Mouse (Mus musculus) embryonic facial prominence, embryonic 13.5 days (tissue): ENCODE measurements at regions not wholly inside any gene's neighbourhood (a gene's known extent, or its start where the extent isn't known, plus 50 kb on each side); places are given as distances from the start of the nearest gene placed in this dataset.

Source experiments
- ATAC-seq: fragments of 200-750 bp; cut with Nextera tagmentation; 2 replicates; pipeline ENCODE4 v1.8.0; 2017; ENCODE audit warnings: low read depth; ENCODE audit not compliant: insufficient number of reproducible peaks, insufficient read depth, low FRiP score, low TSS enrichment
- H3K27ac ChIP-seq: fragments of 300-500 bp; sonication (generic); 2 replicates; pipeline ENCODE4 v1.5.1; 2015; ENCODE audit warnings: moderate library complexity, mild to moderate bottlenecking, inconsistent platforms
- H3K27me3 ChIP-seq: fragments of 300-500 bp; sonication (generic); 2 replicates; pipeline ENCODE4 v1.6.1; 2015; ENCODE audit warnings: mild to moderate bottlenecking, inconsistent platforms
- H3K36me3 ChIP-seq: fragments of 300-500 bp; sonication (generic); 2 replicates; pipeline ENCODE4 v1.6.1; 2015; ENCODE audit warnings: mild to moderate bottlenecking, inconsistent platforms
- H3K4me1 ChIP-seq: fragments of 300-500 bp; sonication (generic); 2 replicates; pipeline ENCODE4 v1.6.1; 2015; ENCODE audit warnings: inconsistent platforms
- H3K4me2 ChIP-seq: fragments of 300-500 bp; sonication (generic); 2 replicates; pipeline ENCODE4 v1.6.1; 2015; ENCODE audit warnings: moderate library complexity, mild to moderate bottlenecking, inconsistent platforms
- H3K4me3 ChIP-seq: fragments of 300-500 bp; sonication (generic); 2 replicates; pipeline ENCODE4 v1.5.1; 2015; ENCODE audit warnings: mild to moderate bottlenecking, inconsistent platforms
- H3K9ac ChIP-seq: fragments of 300-500 bp; sonication (generic); 2 replicates; pipeline ENCODE4 v1.6.1; 2015; ENCODE audit warnings: mild to moderate bottlenecking, inconsistent platforms
- H3K9me3 ChIP-seq: fragments of 300-500 bp; sonication (generic); 2 replicates; pipeline ENCODE4 v1.6.1; 2016; ENCODE audit warnings: inconsistent platforms
- WGBS: fragments of 180-500 bp; shearing (Covaris S2); methylation state at CpG from one replicate; pipeline ENCODE4 v1.1.7; 2015; ENCODE audit warnings: mixed read lengths; 5-methylcytosine and 5-hydroxymethylcytosine counted together

DNA sequence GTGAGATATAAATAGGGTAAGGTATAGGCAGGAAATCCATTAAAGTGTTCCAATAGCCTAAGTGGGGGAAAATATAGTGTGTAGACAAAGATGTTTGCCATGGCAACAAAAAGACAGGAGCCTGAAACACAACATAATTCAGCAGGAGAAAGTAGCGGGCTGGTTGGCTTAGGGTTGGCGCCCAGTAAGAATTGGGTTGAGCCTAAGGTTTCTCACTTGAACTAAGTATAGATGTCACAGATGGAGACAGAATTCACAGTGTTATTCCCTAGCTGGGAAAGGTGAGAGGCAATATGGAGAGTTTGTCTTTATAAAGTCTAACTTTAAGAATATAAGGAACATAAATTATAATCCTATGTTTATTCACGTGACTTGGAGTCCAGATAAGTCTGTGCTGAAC, 64.8 kb upstream of the Ogfrl1 start:
- no peak overlapping the region for H3K4me3 ChIP-seq
- H3K27ac ChIP-seq = no peak overlapping the region
- H3K36me3 ChIP-seq = no peaks in the 10 kb centered on the region
- H3K4me2 ChIP-seq = no peak overlapping the region
- no peaks in the 10 kb centered on the region for H3K9me3 ChIP-seq
- H3K4me1 ChIP-seq = no peaks in the 10 kb centered on the region
- no peak overlapping the region for H3K9ac ChIP-seq
- H3K27me3 ChIP-seq = no peaks in the 10 kb centered on the region
- no peak for ATAC-seq
- 92% methylated on average over 3 of the region's 3 CpGs for WGBS

DNA sequence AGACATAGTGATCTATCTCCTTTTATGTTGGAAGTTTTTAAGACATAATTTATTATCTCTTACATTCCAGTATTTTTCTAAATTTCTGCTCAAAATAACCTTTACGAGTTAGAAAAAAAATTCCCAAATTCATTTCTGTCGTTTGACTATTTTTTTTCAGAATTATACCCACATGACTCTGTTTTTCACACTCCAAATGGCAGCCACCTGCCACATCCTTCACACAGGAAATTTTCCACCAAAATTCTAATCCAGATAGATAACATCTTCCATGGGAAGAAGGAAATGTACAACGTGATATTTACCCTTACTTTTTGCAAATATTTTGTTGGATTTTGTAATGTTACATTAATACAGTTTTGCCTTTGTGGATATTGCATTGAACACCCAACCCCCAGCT, 66.5 kb upstream of the Ogfrl1 start:
- no peak overlapping the region for H3K4me3 ChIP-seq
- H3K27me3 ChIP-seq = no peaks in the 10 kb centered on the region
- no peak overlapping the region for H3K27ac ChIP-seq
- H3K4me1 ChIP-seq = no peaks in the 10 kb centered on the region
- no peak overlapping the region for H3K9ac ChIP-seq
- H3K36me3 ChIP-seq = no peaks in the 10 kb centered on the region
- ATAC-seq = no peak
- no peak overlapping the region for H3K4me2 ChIP-seq
- WGBS = 69% methylated on average over 3 of the region's 3 CpGs
- no peaks in the 10 kb centered on the region for H3K9me3 ChIP-seq

DNA sequence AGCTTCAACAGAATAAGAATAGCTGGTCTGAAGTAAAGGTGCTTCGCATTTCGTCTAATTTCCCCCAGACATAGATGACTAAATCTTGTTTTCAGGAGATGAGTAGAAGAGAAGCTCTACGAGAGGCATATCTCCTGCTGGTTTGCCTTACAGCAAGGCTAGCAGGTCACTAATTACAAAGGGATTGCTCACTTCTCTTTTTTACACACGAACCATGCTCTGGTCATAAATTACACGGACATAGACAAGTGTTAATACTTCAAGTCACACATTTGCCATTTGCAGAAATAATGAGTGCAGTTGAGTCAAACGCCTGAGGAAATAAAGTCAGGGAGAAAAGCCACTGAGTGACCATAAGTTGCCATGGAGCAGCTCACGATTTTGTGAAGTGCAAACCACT, 68.8 kb upstream of the Ogfrl1 start:
- 77% methylated on average over 7 of the region's 7 CpGs for WGBS
- H3K27me3 ChIP-seq = no peaks in the 10 kb centered on the region
- H3K4me1 ChIP-seq = no peaks in the 10 kb centered on the region
- no peak overlapping the region for H3K4me3 ChIP-seq
- H3K27ac ChIP-seq = no peak overlapping the region
- H3K36me3 ChIP-seq = no peaks in the 10 kb centered on the region
- no peak overlapping the region for H3K9ac ChIP-seq
- H3K4me2 ChIP-seq = no peak overlapping the region
- H3K9me3 ChIP-seq = no peaks in the 10 kb centered on the region
- ATAC-seq = no peak

DNA sequence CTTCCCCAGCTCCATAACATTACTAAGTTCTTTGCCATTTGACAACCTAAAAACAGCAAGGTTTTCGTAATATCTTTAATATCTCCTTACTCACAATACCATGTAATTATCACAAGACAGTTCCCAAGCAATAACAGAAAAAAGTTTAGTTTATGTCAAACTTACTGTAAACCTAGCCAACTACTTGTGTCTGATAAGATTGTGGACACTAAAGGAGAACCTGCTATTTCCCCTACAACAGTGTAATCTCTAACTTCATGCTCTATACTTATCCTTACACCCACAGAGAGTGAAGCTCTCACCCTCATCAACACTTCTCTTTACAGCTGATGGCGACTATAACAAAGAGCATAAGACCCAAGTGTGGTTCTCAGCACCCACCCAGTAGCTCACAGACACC, 69.8 kb upstream of the Ogfrl1 start:
- H3K27me3 ChIP-seq = no peaks in the 10 kb centered on the region
- no peaks in the 10 kb centered on the region for H3K4me1 ChIP-seq
- no peak overlapping the region for H3K9ac ChIP-seq
- no peaks in the 10 kb centered on the region for H3K36me3 ChIP-seq
- 77% methylated on average over 2 of the region's 2 CpGs for WGBS
- H3K4me3 ChIP-seq = no peak overlapping the region
- H3K27ac ChIP-seq = no peak overlapping the region
- H3K4me2 ChIP-seq = no peak overlapping the region
- no peak for ATAC-seq
- no peaks in the 10 kb centered on the region for H3K9me3 ChIP-seq

DNA sequence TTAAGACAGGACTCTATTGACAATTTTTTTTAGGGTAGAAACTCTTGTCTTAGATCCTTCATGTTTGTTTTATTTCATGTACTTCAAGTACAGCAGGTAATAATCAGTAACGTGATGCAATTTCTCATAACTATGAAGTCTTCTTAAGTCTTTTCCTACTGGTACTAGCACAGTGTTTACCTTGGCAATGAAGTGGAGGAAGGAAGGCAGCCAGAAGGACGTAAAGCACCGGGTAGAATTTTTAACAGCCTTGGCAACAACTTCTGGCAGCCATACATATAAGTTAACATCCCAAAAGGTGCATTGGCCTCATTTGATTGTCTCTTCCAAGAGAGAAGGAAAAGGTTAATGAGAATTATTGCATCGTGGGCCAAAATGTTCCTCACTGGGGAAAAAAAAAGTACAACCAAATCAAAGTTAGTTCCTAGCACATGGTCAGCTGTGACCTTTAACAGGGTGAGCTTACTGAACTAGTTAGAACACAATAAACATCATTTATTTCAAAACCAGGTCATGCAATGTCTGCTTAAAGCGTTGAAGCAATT, 83.3 kb upstream of the Ogfrl1 start:
- no peak overlapping the region for H3K9ac ChIP-seq
- H3K27ac ChIP-seq = no peak overlapping the region
- H3K9me3 ChIP-seq = no peaks in the 10 kb centered on the region
- WGBS = 78% methylated on average over 5 of the region's 5 CpGs
- H3K36me3 ChIP-seq = no peaks in the 10 kb centered on the region
- no peak for ATAC-seq
- H3K4me3 ChIP-seq = no peak overlapping the region
- H3K27me3 ChIP-seq = no peaks in the 10 kb centered on the region
- H3K4me2 ChIP-seq = no peak overlapping the region
- no peaks in the 10 kb centered on the region for H3K4me1 ChIP-seq

DNA sequence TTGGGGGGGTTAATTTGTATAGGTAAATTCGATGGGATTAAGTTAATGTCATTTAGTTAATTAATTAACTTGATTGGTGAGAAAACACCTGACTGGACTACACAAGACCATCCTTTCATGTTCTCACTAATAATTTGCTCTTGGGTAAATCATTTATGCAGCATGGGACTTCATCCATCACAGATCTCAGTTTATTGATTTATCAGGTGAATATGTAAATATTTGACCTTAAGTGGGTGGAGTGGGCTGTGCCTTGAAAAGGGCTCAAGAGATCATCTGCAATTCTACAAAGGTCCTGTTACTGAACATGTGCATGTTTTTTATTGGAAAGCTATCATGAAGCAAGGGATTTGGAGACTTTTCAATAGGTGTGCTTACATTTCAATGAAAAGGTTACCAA, 87.0 kb upstream of the Ogfrl1 start:
- H3K4me3 ChIP-seq = no peak overlapping the region
- H3K9me3 ChIP-seq = no peaks in the 10 kb centered on the region
- no peak overlapping the region for H3K9ac ChIP-seq
- WGBS = 43% methylated on average over 1 of the region's 1 CpGs
- no peaks in the 10 kb centered on the region for H3K4me1 ChIP-seq
- no peaks in the 10 kb centered on the region for H3K27me3 ChIP-seq
- no peak overlapping the region for H3K4me2 ChIP-seq
- ATAC-seq = no peak
- H3K36me3 ChIP-seq = no peaks in the 10 kb centered on the region
- no peak overlapping the region for H3K27ac ChIP-seq

DNA sequence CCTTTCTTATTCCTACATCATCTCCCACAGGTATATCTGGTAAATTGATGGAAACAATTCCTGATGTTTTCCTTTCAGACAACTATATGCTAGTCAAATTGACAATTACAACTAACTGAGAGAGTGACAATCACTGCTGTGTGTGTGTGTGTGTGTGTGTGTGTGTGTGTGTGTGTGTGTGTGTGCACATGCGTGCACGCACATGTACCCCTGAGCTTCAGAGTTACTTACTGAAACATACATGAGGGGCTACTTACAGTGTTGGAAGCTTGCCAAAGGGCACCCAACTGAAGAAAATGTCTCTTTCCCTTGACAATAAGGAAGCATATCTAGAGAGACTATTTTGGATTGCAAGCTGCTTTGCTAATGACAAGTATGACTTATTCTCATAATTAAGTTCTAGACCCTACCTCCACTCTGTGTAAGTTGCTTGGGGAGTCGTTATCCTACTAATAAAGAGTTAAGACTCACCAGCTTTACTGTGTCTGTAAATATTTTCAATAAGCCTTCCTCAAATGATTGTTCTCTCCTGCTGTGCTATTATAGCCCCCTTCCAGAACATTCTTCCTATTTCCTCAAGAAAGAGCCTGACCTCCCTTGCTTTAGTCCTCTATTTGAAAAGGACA, 87.7 kb upstream of the Ogfrl1 start:
- WGBS = 94% methylated on average over 3 of the region's 3 CpGs
- Histone ChIP-seq H3K9ac (no peak overlapping the region), H3K4me1 (no peaks in the 10 kb centered on the region; the same call in 1 of the 2 replicates), H3K4me3 (no peak overlapping the region), H3K27ac (no peak overlapping the region), H3K9me3 (no peaks in the 10 kb centered on the region), H3K4me2 (no peak overlapping the region), H3K36me3 (no peaks in the 10 kb centered on the region), H3K27me3 (no peaks in the 10 kb centered on the region)
- ATAC-seq = no peak

DNA sequence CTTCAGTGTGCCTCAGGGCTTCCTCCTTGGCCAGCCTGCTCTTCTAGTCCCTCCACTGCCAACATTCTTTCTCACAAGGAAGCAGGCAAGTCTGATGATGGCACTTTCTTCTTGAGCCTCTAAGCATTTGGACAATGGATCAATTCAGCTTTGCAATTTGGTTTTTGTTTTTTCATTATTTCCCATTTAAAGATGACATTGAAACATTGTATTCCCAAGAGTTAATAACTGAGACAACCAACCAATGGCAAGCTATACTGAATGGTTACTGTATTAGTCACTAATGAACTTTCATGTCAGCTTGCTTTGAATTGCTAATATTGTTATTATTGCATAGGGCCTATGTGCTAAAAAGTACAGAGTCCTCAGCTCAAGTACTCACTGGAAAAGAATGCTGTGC, 89.5 kb upstream of the Ogfrl1 start:
- H3K27me3 ChIP-seq = no peaks in the 10 kb centered on the region
- H3K4me3 ChIP-seq = no peak overlapping the region
- H3K9ac ChIP-seq = no peak overlapping the region
- no peak overlapping the region for H3K4me2 ChIP-seq
- no peak overlapping the region for H3K27ac ChIP-seq
- no peaks in the 10 kb centered on the region; the same call in 1 of the 2 replicates for H3K4me1 ChIP-seq
- no peak for ATAC-seq
- no peaks in the 10 kb centered on the region for H3K36me3 ChIP-seq
- H3K9me3 ChIP-seq = no peaks in the 10 kb centered on the region

DNA sequence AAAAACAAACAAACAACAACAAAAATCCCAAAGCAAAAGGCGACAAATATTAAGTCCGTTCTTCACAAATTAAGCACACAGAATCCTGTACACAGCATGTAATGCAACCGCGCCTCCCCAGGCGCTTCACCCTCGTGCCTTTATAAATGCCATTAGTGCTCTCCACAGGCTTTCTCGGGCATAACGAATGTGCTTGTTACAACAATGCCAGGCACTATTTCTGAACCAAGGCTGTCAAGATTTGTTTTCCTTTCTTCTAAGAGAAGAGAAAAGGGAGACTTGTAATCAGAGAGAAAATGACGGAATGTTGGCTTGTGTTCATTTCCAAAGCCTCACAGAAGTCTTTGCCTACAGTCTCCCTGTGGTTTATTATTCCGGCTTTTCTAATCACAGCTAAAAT, 93.1 kb upstream of the Ogfrl1 start:
- no peaks in the 10 kb centered on the region; the same call in 1 of the 2 replicates for H3K4me1 ChIP-seq
- no peak overlapping the region for H3K4me2 ChIP-seq
- H3K9ac ChIP-seq = no peak overlapping the region
- no peaks in the 10 kb centered on the region for H3K36me3 ChIP-seq
- H3K27ac ChIP-seq = no peak overlapping the region
- WGBS = 66% methylated on average over 10 of the region's 10 CpGs
- ATAC-seq = no peak
- no peak overlapping the region for H3K4me3 ChIP-seq
- H3K27me3 ChIP-seq = no peaks in the 10 kb centered on the region
- H3K9me3 ChIP-seq = no peaks in the 10 kb centered on the region

DNA sequence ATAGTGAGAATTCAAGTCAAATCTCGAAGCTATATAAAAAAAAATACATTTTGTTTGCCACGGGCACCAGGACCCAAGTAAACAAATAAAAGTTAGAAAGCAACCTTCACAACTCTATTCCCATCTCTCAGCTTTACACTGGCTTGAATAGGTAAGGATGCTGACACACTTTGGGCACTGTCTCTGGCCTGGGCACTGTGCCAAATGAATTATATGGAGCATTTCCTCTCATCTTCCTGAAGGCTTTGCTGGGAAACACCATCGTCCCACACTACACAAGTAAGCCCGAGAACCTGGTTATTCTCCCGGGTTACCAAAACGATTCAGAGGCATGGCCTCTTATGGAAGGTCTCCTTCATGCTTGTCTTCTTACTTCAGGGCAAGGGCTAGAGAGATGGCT, 93.5 kb upstream of the Ogfrl1 start:
- no peak overlapping the region for H3K27ac ChIP-seq
- H3K27me3 ChIP-seq = no peaks in the 10 kb centered on the region
- WGBS = 64% methylated on average over 6 of the region's 6 CpGs
- ATAC-seq = no peak
- H3K9ac ChIP-seq = no peak overlapping the region
- H3K4me2 ChIP-seq = no peak overlapping the region
- H3K4me3 ChIP-seq = no peak overlapping the region
- H3K4me1 ChIP-seq = no peaks in the 10 kb centered on the region; the same call in 1 of the 2 replicates
- no peaks in the 10 kb centered on the region for H3K9me3 ChIP-seq
- no peaks in the 10 kb centered on the region for H3K36me3 ChIP-seq

DNA sequence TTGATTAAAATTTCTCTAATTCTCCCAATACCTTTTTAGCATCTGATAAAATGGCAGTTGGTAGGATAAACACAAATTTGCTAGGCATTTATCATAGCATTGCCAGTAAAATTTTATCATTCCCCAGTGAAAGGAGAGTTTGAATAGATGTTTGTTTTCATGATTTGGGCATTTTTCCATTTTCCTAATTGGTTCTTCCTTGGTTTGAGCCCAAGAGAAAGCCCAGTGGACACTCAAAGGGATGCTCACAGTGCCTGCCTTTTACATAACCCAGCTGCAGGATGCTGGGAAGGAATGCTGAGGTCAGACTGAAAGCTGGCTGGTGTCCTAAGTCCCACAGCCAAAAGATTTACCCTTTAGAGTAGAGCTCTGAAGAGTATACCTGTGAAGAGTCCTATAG, 95.4 kb upstream of the Ogfrl1 start:
- H3K4me1 ChIP-seq = no peaks in the 10 kb centered on the region; the same call in 1 of the 2 replicates
- H3K36me3 ChIP-seq = no peaks in the 10 kb centered on the region
- H3K9me3 ChIP-seq = no peaks in the 10 kb centered on the region
- no peak overlapping the region for H3K27ac ChIP-seq
- H3K4me3 ChIP-seq = no peak overlapping the region
- H3K9ac ChIP-seq = no peak overlapping the region
- no peak for ATAC-seq
- H3K27me3 ChIP-seq = no peaks in the 10 kb centered on the region
- no peak overlapping the region for H3K4me2 ChIP-seq

DNA sequence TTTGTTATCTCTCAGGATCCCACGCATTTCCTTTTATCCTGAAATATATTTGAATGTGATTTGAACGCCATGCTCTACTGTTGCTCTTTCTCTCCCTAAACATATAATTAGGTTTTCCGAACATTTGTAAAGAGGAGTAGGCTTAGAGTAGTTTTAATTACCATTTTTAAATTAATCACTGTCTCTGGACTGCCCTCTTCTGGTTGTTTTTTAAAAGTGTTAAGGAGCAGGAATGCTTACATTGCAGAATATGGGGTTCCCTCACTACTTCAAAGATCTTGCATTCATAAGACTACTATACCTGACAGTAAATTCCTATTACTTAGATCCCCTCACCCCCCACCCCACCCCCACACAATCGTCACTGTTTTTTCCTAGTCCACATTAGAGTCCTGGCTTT, 97.8 kb upstream of the Ogfrl1 start:
- Histone ChIP-seq H3K9ac (no peak overlapping the region), H3K27me3 (no peaks in the 10 kb centered on the region), H3K9me3 (no peaks in the 10 kb centered on the region), H3K27ac (no peak overlapping the region), H3K4me3 (no peak overlapping the region), H3K4me1 (no peaks in the 10 kb centered on the region; the same call in 1 of the 2 replicates), H3K36me3 (no peaks in the 10 kb centered on the region), H3K4me2 (no peak overlapping the region)
- ATAC-seq = no peak
- WGBS = 55% methylated on average over 4 of the region's 4 CpGs
